Mouse (Mus musculus) intestine, embryonic 16.5 days (tissue): ENCODE data around the gene Dcbld1. TPM values are rescaled to one million over a fixed set of nuclear protein-coding genes. Genes with fewer than 3 reads are reported as not detected.
"Not testable (repeated sequence)": the region's sequence is repeated elsewhere in the genome, so short reads cannot be mapped to it uniquely, and the experiment has no call there.

Experiments
- ATAC-seq: fragments of 200-750 bp; cut with Nextera tagmentation; 2 replicates; pipeline ENCODE4 v1.8.0; 2017; ENCODE audit warnings: moderate TSS enrichment, moderate library complexity
- H3K27ac ChIP-seq: fragments of 300-500 bp; sonication (generic); 2 replicates; pipeline ENCODE4 v1.5.1; 2014; ENCODE audit warnings: mild to moderate bottlenecking, low read length
- H3K27me3 ChIP-seq: fragments of 300-500 bp; sonication (generic); replicated peaks from 2 replicates; pipeline ENCODE4 v1.6.1; 2014; ENCODE audit warnings: low read length, control low read depth, mixed read lengths; ENCODE audit not compliant: control insufficient read depth, insufficient read depth
- H3K36me3 ChIP-seq: fragments of 300-500 bp; sonication (generic); 2 replicates; pipeline ENCODE4 v1.6.1; 2014; ENCODE audit warnings: low read length, control low read depth; ENCODE audit not compliant: control insufficient read depth, insufficient read depth
- H3K4me1 ChIP-seq: fragments of 300-500 bp; sonication (generic); 2 replicates; pipeline ENCODE4 v1.6.1; 2014; ENCODE audit warnings: low read length, control low read depth, mixed read lengths; ENCODE audit not compliant: control insufficient read depth, insufficient read depth
- H3K4me2 ChIP-seq: fragments of 300-500 bp; sonication (generic); 2 replicates; pipeline ENCODE4 v1.6.1; 2014; ENCODE audit warnings: low read depth, low read length, control low read depth
- H3K4me3 ChIP-seq: fragments of 300-500 bp; sonication (generic); 2 replicates; pipeline ENCODE4 v1.5.1; 2014; ENCODE audit warnings: mild to moderate bottlenecking, low read length
- H3K9ac ChIP-seq: fragments of 300-500 bp; sonication (generic); 2 replicates; pipeline ENCODE4 v1.6.1; 2014; ENCODE audit warnings: low read depth, low read length
- H3K9me3 ChIP-seq: fragments of 300-500 bp; sonication (generic); 2 replicates; pipeline ENCODE4 v1.6.1; 2016; ENCODE audit warnings: low read length, control low read depth; ENCODE audit not compliant: control insufficient read depth
- whole genome bisulfite sequencing: fragments of 180-500 bp; shearing (Covaris S2); extraction: QIAGEN DNeasy Blood & Tissue Kit; methylation state at CpG from one replicate; pipeline ENCODE4 v1.1.7; 2014; 5-methylcytosine and 5-hydroxymethylcytosine counted together
- polyA plus RNA-seq: library from polyadenylated mRNA; unstranded; fragments of >200 nt; fragmentation: Nextera tagmentation; extraction: Ambion mirVana; gene quantifications from 2 replicates; pipeline ENCODE4 v1.2.1, GENCODE M21; 2015

Dcbld1 gene
- polyA plus RNA-seq, 1 experiment from 2014 or later, result 45.9 TPM

DNA sequence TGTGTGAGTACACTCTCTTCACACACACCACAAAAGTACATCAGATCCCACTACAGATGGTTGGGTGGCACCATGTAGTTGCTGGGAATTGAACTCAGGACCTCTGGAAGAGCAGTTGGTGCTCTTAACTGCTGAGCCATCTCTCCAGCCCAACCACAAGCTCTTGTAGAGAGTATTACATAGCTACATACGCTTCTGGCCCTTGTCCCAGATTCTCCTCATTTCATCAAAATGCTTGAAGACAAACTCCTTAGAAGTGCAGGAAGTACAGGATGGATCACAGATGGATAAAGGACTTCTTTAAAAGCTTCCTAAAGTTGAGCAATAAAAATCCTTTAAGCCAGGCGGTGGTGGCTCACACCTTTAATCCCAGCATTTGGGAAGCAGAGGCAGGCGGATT lies 88.5 kb downstream of the Dcbld1 start:
- 87% methylated on average over 3 of the region's 3 CpGs for WGBS
- no peak for ATAC-seq
- Histone ChIP-seq H3K4me2 (no peak overlapping the region), H3K36me3 (no peaks in the 10 kb centered on the region), H3K9ac (no peak overlapping the region), H3K4me3 (no peak overlapping the region), H3K27ac (no peak overlapping the region), H3K4me1 (no peaks in the 10 kb centered on the region), H3K9me3 (no peaks in the 10 kb centered on the region), H3K27me3 (no peaks in the 10 kb centered on the region)

DNA sequence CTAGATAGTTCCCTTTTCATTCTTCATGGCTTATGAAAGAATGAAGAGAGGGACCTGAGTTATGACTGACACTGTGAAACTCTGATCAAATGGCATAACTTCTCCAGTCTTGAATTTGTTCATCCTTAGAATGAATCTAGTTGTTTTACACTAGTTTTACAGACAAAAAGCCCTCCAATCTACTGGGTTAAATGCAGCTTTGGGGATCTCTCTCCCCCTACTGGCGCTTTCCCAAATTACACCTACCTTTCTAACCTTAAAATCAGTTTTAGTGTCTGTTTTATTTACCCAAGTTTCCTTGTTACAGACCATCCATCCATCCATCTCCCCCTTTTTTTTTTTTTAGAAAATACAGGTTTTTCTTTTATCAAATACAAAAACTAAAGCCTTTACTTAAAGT lies 97.6 kb downstream of the Dcbld1 start:
- H3K36me3 ChIP-seq, result no peaks in the 10 kb centered on the region
- H3K4me2 ChIP-seq, result no peak overlapping the region
- no peaks in the 10 kb centered on the region for H3K27me3 ChIP-seq
- H3K27ac ChIP-seq, result no peak overlapping the region
- no peak overlapping the region for H3K4me3 ChIP-seq
- 0% methylated on average over 1 of the region's 1 CpGs for WGBS
- no peak overlapping the region for H3K9ac ChIP-seq
- ATAC-seq, result no peak
- no peaks in the 10 kb centered on the region for H3K9me3 ChIP-seq
- H3K4me1 ChIP-seq, result no peaks in the 10 kb centered on the region

DNA sequence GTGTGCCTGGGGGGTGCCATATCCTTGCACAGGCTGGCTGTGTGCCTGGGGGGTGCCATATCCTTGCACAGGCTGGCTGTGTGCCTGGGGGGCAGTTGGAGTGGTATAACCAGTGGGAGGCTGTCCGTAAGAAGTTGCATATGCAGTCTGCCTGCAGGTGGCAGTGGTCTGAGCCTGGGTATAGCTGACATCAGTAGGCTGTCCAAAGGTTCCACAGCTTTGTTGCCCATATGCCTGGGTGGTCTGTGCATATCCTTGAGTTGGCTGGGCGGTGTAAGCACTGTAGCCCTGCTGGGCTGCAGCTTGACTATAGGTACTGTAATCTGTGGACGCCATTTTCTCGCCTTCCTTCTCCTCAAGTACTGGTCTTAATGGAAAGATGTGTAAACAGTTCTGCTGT lies 109.9 kb downstream of the Dcbld1 start:
- not testable (repeated sequence) for H3K27me3 ChIP-seq, H3K4me1 ChIP-seq, H3K4me2 ChIP-seq, H3K27ac ChIP-seq, H3K9me3 ChIP-seq, H3K4me3 ChIP-seq, H3K9ac ChIP-seq, ATAC-seq
- WGBS, result 93% methylated on average over 4 of the region's 4 CpGs
- peaks cover 13% of the 10 kb centered on the region; the same call in 1 of the 2 replicates for H3K36me3 ChIP-seq

DNA sequence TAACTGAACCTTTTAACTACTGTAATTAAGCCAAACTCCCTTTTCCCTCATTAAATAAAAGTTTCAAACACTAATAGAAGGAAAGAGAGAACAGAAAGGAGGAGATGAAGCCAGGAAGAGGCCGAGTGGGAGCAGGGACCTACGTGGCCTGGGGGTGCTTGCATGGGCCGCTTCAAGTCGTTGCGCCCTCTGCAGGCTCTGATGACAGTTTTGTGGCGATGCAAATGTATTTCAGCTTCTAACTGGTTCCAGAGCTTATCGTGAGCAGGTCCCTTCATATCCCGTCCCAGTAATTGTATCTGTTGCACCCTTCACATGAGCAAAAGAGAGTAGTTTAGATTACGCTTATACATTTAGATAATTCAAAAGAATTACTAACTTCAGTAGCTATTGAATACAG lies 119.8 kb downstream of the Dcbld1 start:
- Histone ChIP-seq H3K4me2 (no peak overlapping the region), H3K4me3 (no peak overlapping the region), H3K9ac (no peak overlapping the region), H3K36me3 (no peaks in the 10 kb centered on the region), H3K27me3 (no peaks in the 10 kb centered on the region), H3K27ac (no peak overlapping the region), H3K4me1 (no peaks in the 10 kb centered on the region), H3K9me3 (no peaks in the 10 kb centered on the region)
- ATAC-seq, result no peak
- WGBS, result 83% methylated on average over 9 of the region's 9 CpGs

DNA sequence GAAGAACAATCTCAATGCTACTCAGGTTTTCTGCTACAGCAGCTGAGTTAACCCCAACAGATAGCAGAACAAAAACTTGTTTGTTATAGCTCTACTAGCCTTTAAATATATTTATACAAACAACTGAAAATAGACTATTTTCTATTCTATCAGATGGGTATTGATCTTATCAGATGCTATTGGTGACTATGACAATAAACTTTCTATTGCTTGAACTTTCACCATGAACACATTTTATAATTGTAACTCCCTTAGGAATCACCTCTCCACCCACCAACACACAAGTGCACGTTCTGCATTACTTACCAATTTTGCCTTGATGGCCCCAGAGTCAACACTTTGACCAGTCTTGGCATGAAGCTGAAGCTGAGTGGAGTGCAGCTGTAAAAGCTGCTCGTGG lies 125.0 kb downstream of the Dcbld1 start, which contains the start of gene Gm26741:
Gene Gm26741, plus strand, starts transcription at position 301 of the 400 bp plus-strand sequence.
- Histone ChIP-seq H3K27ac (no peak within 1 kb of the TSS), H3K27me3 (no peaks in the 10 kb centered on the region), H3K9ac (no peak within 1 kb of the TSS), H3K36me3 (no peaks in the 10 kb centered on the region), H3K4me3 (no peak within 1 kb of the TSS), H3K9me3 (no peaks in the 10 kb centered on the region), H3K4me1 (no peaks in the 10 kb centered on the region), H3K4me2 (no peak within 1 kb of the TSS)
- ATAC-seq, result no peak
- 87% methylated on average over 2 of the region's 2 CpGs for WGBS

DNA sequence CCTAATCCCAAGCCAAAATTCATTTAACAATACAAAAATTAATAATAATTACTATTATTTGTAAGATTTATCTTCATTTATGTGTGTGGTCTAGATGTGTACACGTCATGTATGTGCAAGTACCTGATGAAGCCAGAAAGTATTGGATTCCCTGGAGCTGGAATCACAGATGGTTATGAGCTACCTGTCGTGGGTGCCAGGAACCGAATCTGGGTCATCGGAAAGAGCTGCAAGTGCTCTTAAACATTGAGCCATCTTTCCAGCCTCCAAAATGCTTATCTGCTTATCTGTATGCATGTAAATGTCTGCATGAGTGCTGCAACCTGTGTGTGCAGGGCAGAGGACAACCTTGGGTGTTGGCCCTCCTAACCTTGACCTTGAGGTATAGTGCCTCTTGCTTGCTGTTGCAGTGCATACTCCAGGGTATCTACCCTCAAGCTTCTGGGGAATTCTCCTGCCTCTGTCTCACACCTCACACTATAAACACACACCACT lies 126.9 kb downstream of the Dcbld1 start:
- H3K4me1 ChIP-seq, result no peaks in the 10 kb centered on the region
- peak; percentile 39; the same call in 1 of the 2 replicates for ATAC-seq
- H3K27me3 ChIP-seq, result no peaks in the 10 kb centered on the region
- no peak overlapping the region for H3K27ac ChIP-seq
- no peaks in the 10 kb centered on the region for H3K36me3 ChIP-seq
- no peak overlapping the region for H3K4me2 ChIP-seq
- WGBS, result 94% methylated on average over 4 of the region's 4 CpGs
- no peak overlapping the region for H3K9ac ChIP-seq
- no peaks in the 10 kb centered on the region for H3K9me3 ChIP-seq
- no peak overlapping the region for H3K4me3 ChIP-seq

DNA sequence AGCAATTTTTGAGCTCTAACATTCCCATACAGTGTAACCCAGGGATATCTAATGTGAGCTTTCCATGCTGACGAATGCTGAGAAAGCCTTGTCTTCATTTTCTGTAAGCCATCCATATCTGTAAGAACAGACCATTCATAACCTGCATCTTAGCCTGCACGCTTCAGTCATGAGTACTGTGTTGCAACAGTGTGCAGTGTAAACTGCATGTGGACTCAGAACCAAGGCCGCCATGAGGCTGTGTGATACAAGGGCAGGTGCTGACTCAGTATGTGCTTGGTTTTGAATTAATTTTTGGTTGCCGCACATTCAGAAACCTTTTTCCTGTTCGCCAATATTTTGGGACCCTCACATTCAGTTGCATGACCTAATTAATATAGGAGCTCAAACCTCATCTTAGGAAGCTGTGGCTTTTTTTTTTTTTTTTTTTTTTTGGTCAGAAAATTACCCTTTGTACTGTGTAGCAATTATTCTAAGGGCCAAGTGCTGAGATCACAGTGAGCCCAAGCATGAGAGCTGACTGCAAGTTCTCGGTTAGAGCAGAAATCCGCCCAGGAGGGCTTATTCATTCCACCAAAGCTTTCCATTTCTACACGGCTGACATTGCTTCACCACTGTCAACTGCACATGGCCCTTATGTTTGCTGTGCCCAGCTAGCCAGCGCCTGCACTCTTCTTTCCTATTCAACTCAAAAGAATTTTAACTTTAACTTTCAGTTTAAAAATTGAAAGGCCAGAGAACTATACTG lies 127.6 kb downstream of the Dcbld1 start:
- Histone ChIP-seq H3K4me3 (no peak overlapping the region), H3K9ac (no peak overlapping the region), H3K4me1 (no peaks in the 10 kb centered on the region), H3K36me3 (no peaks in the 10 kb centered on the region), H3K9me3 (no peaks in the 10 kb centered on the region), H3K27me3 (no peaks in the 10 kb centered on the region), H3K4me2 (no peak overlapping the region), H3K27ac (no peak overlapping the region; the same call in 1 of the 2 replicates)
- WGBS, result 90% methylated on average over 9 of the region's 9 CpGs
- ATAC-seq, result peak; percentile 85

DNA sequence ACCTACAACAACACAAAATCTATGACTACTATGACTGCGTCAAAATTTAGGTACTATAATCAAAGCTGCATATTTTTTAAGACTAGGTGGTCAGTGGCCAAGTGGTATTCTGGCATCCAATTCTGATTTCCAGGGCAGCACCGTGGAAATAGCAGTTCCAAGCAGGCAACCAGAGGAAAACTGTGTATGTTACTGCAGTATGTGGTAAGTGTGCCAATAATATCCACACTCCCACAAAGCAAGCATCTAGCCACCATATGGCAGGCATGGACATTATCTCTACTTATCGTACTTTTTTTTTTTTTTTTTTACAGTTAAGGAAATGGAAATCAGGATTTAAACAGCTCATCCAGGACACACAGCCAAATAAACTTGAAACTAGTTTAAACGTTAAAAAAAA lies 135.0 kb downstream of the Dcbld1 start:
- Histone ChIP-seq H3K4me2 (no peak overlapping the region), H3K27me3 (no peaks in the 10 kb centered on the region), H3K36me3 (no peaks in the 10 kb centered on the region; the same call in 1 of the 2 replicates), H3K4me3 (no peak overlapping the region), H3K4me1 (no peaks in the 10 kb centered on the region), H3K27ac (no peak overlapping the region), H3K9me3 (no peaks in the 10 kb centered on the region), H3K9ac (no peak overlapping the region)
- 79% methylated on average over 4 of the region's 4 CpGs for WGBS
- ATAC-seq, result no peak
